Comparison of ENCODE assay signal across 24 mouse cellular contexts in genomic region chr4:109578356-109578755, GRCm38 (mm10). TPM values are rescaled to one million over a fixed set of nuclear protein-coding genes. Genes with fewer than 3 reads are reported as not detected.
DNase-seq lines count a peak whose midpoint lies in the region; ATAC-seq and TF ChIP-seq lines count a peak whose summit lies in the region.
"Had no signal": no experiment of that assay in that cellular context is flagged by ENCODE, and none has a peak within 500 bp of the region (broad histone marks: within the 10 kb centered on the region; RNA-seq: fewer than 3 reads in every experiment).

No protein-coding gene starts in this region.

- no peak overlapping the region for H3K4me2 ChIP-seq in kidney, embryonic 15.5 days

- H3K27me3 ChIP-seq in kidney, adult 2 months (replicated peaks; ENCODE audit: control insufficient read depth, insufficient read depth, low read length): no peaks in the 10 kb centered on the region
- H3K27me3 ChIP-seq in kidney, embryonic 15.5 days: no peaks in the 10 kb centered on the region
- H3K27me3 ChIP-seq: CH12.LX, Patski had no signal

- TF ChIP-seq CTCF in kidney, adult 2 months (conservative IDR thresholded peaks at IDR 0.05; ENCODE audit: insufficient read depth, insufficient read length, low read depth, low read length): no peak

- peak; percentile 59 for DNase-seq in kidney, adult 2 months
- DNase-seq in kidney, postnatal 10 days: no peak
- peak; percentile 4 to 25 for DNase-seq in kidney, adult 8-10 months
- DNase-seq in kidney, postnatal 14 days: no peak
- DNase-seq in kidney, adult 9 months: peak; percentile 69
- DNase-seq in kidney, postnatal 36 days: peak; percentile 13 to 17
- no peak for DNase-seq in kidney, postnatal 4 days
- DNase-seq: adrenal gland, adult 2 months; adrenal gland, adult 8-10 months; adrenal gland, postnatal 10 days; adrenal gland, postnatal 14 days; adrenal gland, postnatal 25 days; adrenal gland, postnatal 36 days; B cell, adult 2 months; cerebellum, adult 11 months; cerebellum, adult 11-12 months had no signal

- ATAC-seq in kidney, embryonic 15.5 days (replicated peaks; ENCODE audit: low FRiP score): no peak
- ATAC-seq: activated CD4-positive, CD25-positive, alpha-beta regulatory T cell, adult 4 months; CD4-positive, CD25-positive, alpha-beta regulatory T cell, adult 4 months; Patski had no signal

- no peak overlapping the region for H3K27ac ChIP-seq in kidney, adult 2 months (ENCODE audit: insufficient read depth, low read depth, low read length)
- H3K27ac ChIP-seq in kidney, embryonic 15.5 days: no peak overlapping the region

- H3K9ac ChIP-seq in kidney, embryonic 15.5 days: no peak overlapping the region

- no peak for TF ChIP-seq POLR2A in kidney, adult 2 months (IDR thresholded peaks at IDR 0.05; ENCODE audit: low read depth, low read length)

- H3K4me1 ChIP-seq in kidney, adult 2 months (ENCODE audit: control insufficient read depth, insufficient read depth, low read length): peaks cover 7% of the 10 kb centered on the region; the same call in 1 of the 2 replicates
- no peaks in the 10 kb centered on the region for H3K4me1 ChIP-seq in kidney, embryonic 15.5 days

- WGBS in kidney, adult 2 months: 48% methylated on average over 3 of the region's 3 CpGs
- 81% methylated on average over 3 of the region's 3 CpGs for WGBS in kidney, embryonic 15.5 days

- H3K36me3 ChIP-seq in kidney, adult 2 months (ENCODE audit: control insufficient read depth, insufficient read depth, low read length): no peaks in the 10 kb centered on the region
- H3K36me3 ChIP-seq in kidney, embryonic 15.5 days: no peaks in the 10 kb centered on the region
- H3K36me3 ChIP-seq: G1E had no signal

- no peak overlapping the region for H3K4me3 ChIP-seq in kidney, adult 2 months (ENCODE audit: insufficient read depth, low read depth, low read length)
- no peak overlapping the region for H3K4me3 ChIP-seq in kidney, embryonic 15.5 days (replicated peaks)

- H3K9me3 ChIP-seq in kidney, embryonic 15.5 days (replicated peaks): no peaks in the 10 kb centered on the region
- H3K9me3 ChIP-seq: G1E had no signal

RNA-seq across cellular contexts. Expression of gene 4930522H14Rik, which starts 47.3 kb away (rescaled TPM):
- polyA plus RNA-seq in kidney, adult 2 months (2012; rRNA removed): not detected in 2 replicates
- not detected in 2 replicates for polyA plus RNA-seq in kidney, embryonic 15.5 days (2015; fragmentation: Nextera tagmentation; extraction: Ambion mirVana)
- polyA plus RNA-seq: activated CD4-positive, CD25-positive, alpha-beta regulatory T cell, adult 4 months; adrenal gland, adult 2 months; brain, embryonic 14.5 days; C2C12; CD4-positive, CD25-positive, alpha-beta regulatory T cell, adult 4 months; G1E; Patski had no signal

Comparison
In these comparisons a context has a peak if more than half of its experiments do, and no peak if none do; other contexts are left out.
1. DNase-seq: peak in kidney, adult 2 months (single experiment), kidney, adult 8-10 months (2 of 2), kidney, adult 9 months (single experiment) and kidney, postnatal 36 days (2 of 2); none in kidney, postnatal 10 days (single experiment), kidney, postnatal 14 days (single experiment) and kidney, postnatal 4 days (0 of 2).